Mouse (Mus musculus) lung, adult 2 months (tissue): ENCODE measurements at regions not wholly inside any gene's neighbourhood (a gene's known extent, or its start where the extent isn't known, plus 50 kb on each side); places are given as distances from the start of the nearest gene placed in this dataset.

Experiments used
- CTCF ChIP-seq: fragments of 200-500 bp; IDR thresholded peaks from 2 replicates; pipeline ENCODE4 v1.5.1; 2011; ENCODE audit warnings: mild to moderate bottlenecking, low read length, control low read depth; ENCODE audit not compliant: insufficient read depth
- POLR2A ChIP-seq: fragments of 200-500 bp; IDR thresholded peaks from 2 replicates; pipeline ENCODE4 v1.6.1; 2011; ENCODE audit warnings: low read depth, mild to moderate bottlenecking, control low read depth, low read length, borderline replicate concordance; ENCODE audit errors: extremely low read depth

DNA sequence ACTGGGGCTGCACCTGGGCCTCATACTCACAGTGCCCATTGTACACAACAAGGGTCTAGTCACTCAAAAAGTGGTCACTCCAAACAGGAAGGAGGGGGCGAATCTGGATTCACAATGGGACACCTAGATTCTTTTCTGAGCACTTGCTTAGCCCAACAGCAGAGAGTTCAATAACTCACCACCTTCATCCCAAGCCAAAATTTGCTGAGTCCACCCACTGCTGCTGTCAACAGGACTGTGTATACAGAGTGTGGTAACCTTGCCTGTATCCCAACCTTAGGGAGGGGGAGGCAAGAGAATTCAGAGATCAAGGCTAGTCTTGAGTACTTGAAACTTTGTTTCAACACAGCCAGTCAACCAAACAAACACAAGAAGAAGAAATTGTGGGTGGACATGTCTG lies 519.2 kb upstream of the Lrrc6 start:
- TF ChIP-seq CTCF: no peak
- TF ChIP-seq POLR2A: no peak
